Comparison of ENCODE assay signal across 8 mouse cellular contexts in genomic region chr7:16398387-16399050, GRCm38 (mm10). TPM values are rescaled to one million over a fixed set of nuclear protein-coding genes. Genes with fewer than 3 reads are reported as not detected.
DNase-seq lines count a peak whose midpoint lies in the region; ATAC-seq and TF ChIP-seq lines count a peak whose summit lies in the region.

No protein-coding gene starts in this region.

- no peak for TF ChIP-seq RAD21 in MEL (IDR thresholded peaks at IDR 0.05; ENCODE audit: low read depth, low read length)

- TF ChIP-seq POLR2A in kidney, adult 2 months (IDR thresholded peaks at IDR 0.05; ENCODE audit: low read depth, low read length): no peak
- no peak for TF ChIP-seq POLR2A in MEL (IDR thresholded peaks at IDR 0.05; ENCODE audit: control insufficient read depth in 1 of 2, insufficient read depth in 1 of 2, low read depth in 1 of 2, low read length in 2 of 2, poor library complexity in 1 of 2)

- TF ChIP-seq EP300 in MEL (IDR thresholded peaks at IDR 0.05; ENCODE audit: low read depth in 1 of 2, low read length in 2 of 2): no peak

- DNase-seq in kidney, adult 2 months: no peak
- DNase-seq in kidney, postnatal 4 days: no peak
- DNase-seq in MEL (ENCODE audit: low read depth, low spot score): peak; percentile 30
- DNase-seq in right cerebral cortex, postnatal 4 days: no peak
- no peak for DNase-seq in ovary, postnatal 10 days (ENCODE audit: low spot score)
- DNase-seq in spleen, adult 12 weeks (ENCODE audit: low spot score): no peak

- WGBS in kidney, adult 2 months: 40% methylated on average over 3 of the region's 3 CpGs
- 47% methylated on average over 3 of the region's 3 CpGs for WGBS in heart, embryonic 14.5 days
- WGBS in macrophage (ENCODE audit: missing documents): 37% methylated on average over 2 of the region's 3 CpGs

- H3K27me3 ChIP-seq in kidney, adult 2 months (replicated peaks; ENCODE audit: control insufficient read depth, insufficient read depth, low read length): no peaks in the 10 kb centered on the region
- no peaks in the 10 kb centered on the region for H3K27me3 ChIP-seq in MEL (ENCODE audit: control insufficient read depth in 1 of 2, insufficient read depth in 2 of 2, low read length in 2 of 2)
- H3K27me3 ChIP-seq in heart, embryonic 14.5 days (ENCODE audit: control insufficient read depth, insufficient read depth, low read length): no peaks in the 10 kb centered on the region

- H3K27ac ChIP-seq in kidney, adult 2 months (ENCODE audit: insufficient read depth, low read depth, low read length): peak overlapping the region; percentile 99
- H3K27ac ChIP-seq in MEL (ENCODE audit: control insufficient read depth, low read depth, low read length) (peak overlapping the region; percentile 96), macrophage (peak overlapping the region; percentile 95)
- H3K27ac ChIP-seq in heart, embryonic 14.5 days (replicated peaks in 1 of 2; ENCODE audit: control insufficient read depth in 1 of 2, insufficient read depth in 1 of 2, low read depth in 2 of 2, low read length in 2 of 2): peak overlapping the region; percentile 97 to 100

- ATAC-seq in heart, embryonic 14.5 days (ENCODE audit: insufficient number of reproducible peaks, insufficient read depth, low FRiP score, low read depth): no peak

- no peaks in the 10 kb centered on the region for H3K9me3 ChIP-seq in MEL (replicated peaks; ENCODE audit: insufficient read depth, low read length)
- H3K9me3 ChIP-seq in heart, embryonic 14.5 days (ENCODE audit: control insufficient read depth, low read length): no peaks in the 10 kb centered on the region

- H3K4me2 ChIP-seq in heart, embryonic 14.5 days (ENCODE audit: low read length): peak overlapping the region; percentile 87

- peak overlapping the region; percentile 98 for H3K9ac ChIP-seq in MEL (ENCODE audit: control insufficient read depth, low read depth, low read length, poor library complexity, severe bottlenecking)
- peak overlapping the region; percentile 97 for H3K9ac ChIP-seq in heart, embryonic 14.5 days (ENCODE audit: low read length)

- peaks cover 11% of the 10 kb centered on the region; the same call in 1 of the 2 replicates for H3K4me1 ChIP-seq in kidney, adult 2 months (ENCODE audit: control insufficient read depth, insufficient read depth, low read length)
- H3K4me1 ChIP-seq in MEL (ENCODE audit: control insufficient read depth in 1 of 2, insufficient read depth in 2 of 2, low read length in 2 of 2): peaks cover 0 to 9% of the 10 kb centered on the region in 2 experiments; a peak in 3 of 4 replicates
- peaks cover 10 to 13% of the 10 kb centered on the region in 2 experiments for H3K4me1 ChIP-seq in heart, embryonic 14.5 days (ENCODE audit: control insufficient read depth in 2 of 2, insufficient read depth in 2 of 2, low read length in 2 of 2)

- H3K4me3 ChIP-seq in kidney, adult 2 months (ENCODE audit: insufficient read depth, low read depth, low read length): peak overlapping the region; percentile 89; the same call in 1 of the 2 replicates
- H3K4me3 ChIP-seq in MEL (ENCODE audit: control insufficient read depth in 1 of 2, insufficient read depth in 1 of 2, low read depth in 2 of 2, low read length in 2 of 2) (peak overlapping the region; percentile 65 to 78), macrophage (ENCODE audit: inconsistent target) (peak overlapping the region; percentile 55)
- H3K4me3 ChIP-seq in heart, embryonic 14.5 days (ENCODE audit: control insufficient read depth in 1 of 2, insufficient read depth in 1 of 2, low read depth in 1 of 2, low read length in 2 of 2): peak overlapping the region; percentile 56 to 69

- H3K79me2 ChIP-seq in MEL (ENCODE audit: control insufficient read depth, insufficient read depth, low read length, poor library complexity): peaks cover 32% of the 10 kb centered on the region
- H3K79me2 ChIP-seq in macrophage (ENCODE audit: inconsistent target): peaks cover 23% of the 10 kb centered on the region

- H3K36me3 ChIP-seq in kidney, adult 2 months (ENCODE audit: control insufficient read depth, insufficient read depth, low read length): no peaks in the 10 kb centered on the region
- H3K36me3 ChIP-seq in MEL (ENCODE audit: control insufficient read depth in 1 of 2, insufficient read depth in 2 of 2, low read length in 2 of 2) (peaks cover 0 to 6% of the 10 kb centered on the region in 2 experiments; a peak in 1 of 4 replicates), macrophage (ENCODE audit: inconsistent target) (no peaks in the 10 kb centered on the region)
- peaks cover 4% of the 10 kb centered on the region; the same call in 1 of the 2 replicates for H3K36me3 ChIP-seq in heart, embryonic 14.5 days (ENCODE audit: control insufficient read depth, insufficient read depth, low read length)

- no peak for TF ChIP-seq CTCF in kidney, adult 2 months (conservative IDR thresholded peaks at IDR 0.05; ENCODE audit: insufficient read depth, insufficient read length, low read depth, low read length)
- no peak for TF ChIP-seq CTCF in MEL (IDR thresholded peaks at IDR 0.05 in 2 of 3, conservative IDR thresholded peaks at IDR 0.05 in 1 of 3; ENCODE audit: control insufficient read depth in 1 of 3, insufficient read depth in 1 of 3, low read depth in 2 of 3, low read length in 3 of 3, poor library complexity in 1 of 3, severe bottlenecking in 1 of 3)

TF ChIP-seq in MEL, 35 proteins besides CTCF, POLR2A, EP300 and RAD21:
- TF ChIP-seq UBTF (IDR thresholded peaks at IDR 0.05; ENCODE audit: borderline replicate concordance, insufficient read depth, low read depth, low read length) (no peak), E2F4 (IDR thresholded peaks at IDR 0.05; ENCODE audit: borderline replicate concordance, low read depth, low read length) (no peak), POLR2AphosphoS5 (IDR thresholded peaks at IDR 0.05; ENCODE audit: borderline replicate concordance, low read depth, low read length) (no peak), MAZ (IDR thresholded peaks at IDR 0.05; ENCODE audit: low read depth, low read length) (no peak), POLR2AphosphoS2 (IDR thresholded peaks at IDR 0.05; ENCODE audit: low read length) (no peak), MAFK (IDR thresholded peaks at IDR 0.05; ENCODE audit: borderline replicate concordance, low read depth, low read length) (no peak), ETS1 (IDR thresholded peaks at IDR 0.05; ENCODE audit: low read depth, low read length) (no peak), TAL1 (IDR thresholded peaks at IDR 0.05; ENCODE audit: low read length) (no peak), CHD2 (IDR thresholded peaks at IDR 0.05; ENCODE audit: low read length) (no peak), MEF2A (IDR thresholded peaks at IDR 0.05; ENCODE audit: extremely low read depth, insufficient replicate concordance, low read depth, low read length, poor library complexity, severe bottlenecking) (no peak), KAT2A (conservative IDR thresholded peaks at IDR 0.05; ENCODE audit: low read depth, low read length) (no peak), HCFC1 (IDR thresholded peaks at IDR 0.05; ENCODE audit: low read depth, low read length) (no peak), RCOR1 (IDR thresholded peaks at IDR 0.05; ENCODE audit: low read depth, low read length) (no peak), ZNF384 (IDR thresholded peaks at IDR 0.05; ENCODE audit: low read depth, low read length) (no peak), ZMIZ1 (IDR thresholded peaks at IDR 0.05; ENCODE audit: low read depth, low read length) (no peak), MAX (IDR thresholded peaks at IDR 0.05; ENCODE audit: low read length) (no peak), USF1 (IDR thresholded peaks at IDR 0.05; ENCODE audit: low read depth, low read length) (no peak)
TF ChIP-seq in MEL: peak in this region for 0.

RNA-seq across cellular contexts. Expression of gene Zc3h4, which starts 2.2 kb away (rescaled TPM):
- 23.9 and 25.9 TPM in 2 replicates for polyA plus RNA-seq in kidney, adult 2 months (2012; rRNA removed)
- total RNA-seq in MEL (2012; rRNA removed): 32.2 and 32.9 TPM in 2 replicates
- 10 to 100 TPM; 59.4 to 71.8 TPM for polyA plus RNA-seq in MEL (2012; ENCODE audit: insufficient read depth in 1 of 2, insufficient read length in 2 of 2, low read depth in 1 of 2, low replicate concordance in 2 of 2, missing spikeins in 1 of 2)
- 8.6 and 10.6 TPM in 2 replicates for polyA plus RNA-seq in heart, embryonic 14.5 days (2014; fragmentation: Nextera tagmentation; extraction: Ambion mirVana)
- 100 to 1,000 TPM in 2 of 26 experiments, 10 to 100 TPM in 24; 40.1 to 107 (median 74.8) TPM for total RNA-seq in macrophage (2018; cell fraction: chromatin; rRNA removed)
- 10 to 100 TPM; 18.6 to 45.7 (median 30.8) TPM for total RNA-seq in macrophage (2018; cell fraction: cytosol; rRNA removed)
- 10 to 100 TPM; 34.2 to 77.9 (median 51.1) TPM for total RNA-seq in macrophage (2018; cell fraction: nucleus; rRNA removed)
- polyA plus RNA-seq in macrophage (2018): 23.8 to 26.3 TPM (median 25.4 TPM) in 3 replicates

RNA-seq across cellular contexts. Expression of gene Sae1, which starts 10.9 kb away (rescaled TPM):
- polyA plus RNA-seq in kidney, adult 2 months (2012; rRNA removed): 23.0 and 29.2 TPM in 2 replicates
- 182 and 187 TPM in 2 replicates for total RNA-seq in MEL (2012; rRNA removed)
- polyA plus RNA-seq in MEL (2012; ENCODE audit: insufficient read depth in 1 of 2, insufficient read length in 2 of 2, low read depth in 1 of 2, low replicate concordance in 2 of 2, missing spikeins in 1 of 2) (100 to 1,000 TPM in 1 of 2 experiments, not detected in 1; 287 TPM), macrophage (2018) (50.0 to 88.6 TPM (median 68.1 TPM) in 3 replicates)
- polyA plus RNA-seq in heart, embryonic 14.5 days (2014; fragmentation: Nextera tagmentation; extraction: Ambion mirVana): 179 and 183 TPM in 2 replicates
- 10 to 100 TPM in 24 of 26 experiments, 1 to 10 TPM in 2; 7.7 to 58.2 (median 29.0) TPM for total RNA-seq in macrophage (2018; cell fraction: chromatin; rRNA removed)
- 10 to 100 TPM; 42.3 to 78.0 (median 54.8) TPM for total RNA-seq in macrophage (2018; cell fraction: cytosol; rRNA removed)
- 10 to 100 TPM; 18.5 to 56.7 (median 31.3) TPM for total RNA-seq in macrophage (2018; cell fraction: nucleus; rRNA removed)

RNA-seq across cellular contexts. Expression of gene Tmem160, which starts 54.1 kb away (rescaled TPM):
- polyA plus RNA-seq in kidney, adult 2 months (2012; rRNA removed): 112 and 125 TPM in 2 replicates
- total RNA-seq in MEL (2012; rRNA removed): 90.1 and 90.8 TPM in 2 replicates
- 10 to 100 TPM in 1 of 2 experiments, not detected in 1; 73.3 TPM for polyA plus RNA-seq in MEL (2012; ENCODE audit: insufficient read depth in 1 of 2, insufficient read length in 2 of 2, low read depth in 1 of 2, low replicate concordance in 2 of 2, missing spikeins in 1 of 2)
- 87.5 and 96.7 TPM in 2 replicates for polyA plus RNA-seq in heart, embryonic 14.5 days (2014; fragmentation: Nextera tagmentation; extraction: Ambion mirVana)
- 1 to 10 TPM in 22 of 26 experiments, not detected in 4; 1.3 to 9.0 (median 2.7) TPM for total RNA-seq in macrophage (2018; cell fraction: chromatin; rRNA removed)
- 10 to 100 TPM; 44.2 to 78.5 (median 64.6) TPM for total RNA-seq in macrophage (2018; cell fraction: cytosol; rRNA removed)
- 10 to 100 TPM in 21 of 26 experiments, 1 to 10 TPM in 5; 4.6 to 31.6 (median 18.8) TPM for total RNA-seq in macrophage (2018; cell fraction: nucleus; rRNA removed)
- polyA plus RNA-seq in macrophage (2018): 9.5 to 50.4 TPM (median 41.7 TPM) in 3 replicates
